Mouse (Mus musculus): ENCODE measurements at regions not wholly inside any gene's neighbourhood (a gene's known extent, or its start where the extent isn't known, plus 50 kb on each side); places are given as distances from the start of the nearest gene placed in this dataset.

- no peak for DNase-seq (ENCODE audit: low spot score)
Measured at GRCm38 (mm10) chr2:115119429-115120205, 461.9 kb upstream of the BC052040 start.

- no peak for DNase-seq (ENCODE audit: low spot score)
Measured at GRCm38 (mm10) chr2:115120206-115120503, 461.4 kb upstream of the BC052040 start.

- no peak for DNase-seq (ENCODE audit: low spot score)
Measured at GRCm38 (mm10) chr2:115126625-115127369, 454.7 kb upstream of the BC052040 start.

GRCm38 (mm10) chr2:115131746-115132145, 449.8 kb upstream of the BC052040 start:
- DNase-seq (ENCODE audit: low spot score): no peak

- no peak for DNase-seq (ENCODE audit: low spot score)
Measured at GRCm38 (mm10) chr2:115132165-115132592, 449.3 kb upstream of the BC052040 start.

GRCm38 (mm10) chr2:115141416-115141815, 440.1 kb upstream of the BC052040 start:
- DNase-seq (ENCODE audit: low spot score): no peak

- no peak for DNase-seq (ENCODE audit: low spot score)
Measured at GRCm38 (mm10) chr2:115172111-115172510, 409.4 kb upstream of the BC052040 start.

- no peak for DNase-seq (ENCODE audit: low spot score)
Measured at GRCm38 (mm10) chr2:115177076-115177475, 404.4 kb upstream of the BC052040 start.

- DNase-seq (ENCODE audit: low spot score): no peak
Measured at GRCm38 (mm10) chr2:115177896-115178295, 403.6 kb upstream of the BC052040 start.

GRCm38 (mm10) chr2:115211191-115211590, 370.3 kb upstream of the BC052040 start:
- no peak for DNase-seq (ENCODE audit: low spot score)

- no peak for DNase-seq (ENCODE audit: low spot score)
Measured at GRCm38 (mm10) chr2:115213181-115213970, 368.1 kb upstream of the BC052040 start.

- no peak for DNase-seq (ENCODE audit: low spot score)
Measured at GRCm38 (mm10) chr2:115214292-115214691, 367.2 kb upstream of the BC052040 start.

GRCm38 (mm10) chr2:115230041-115230440, 351.5 kb upstream of the BC052040 start:
- DNase-seq (ENCODE audit: low spot score): no peak

GRCm38 (mm10) chr2:115247673-115248072, 333.8 kb upstream of the BC052040 start:
- no peak for DNase-seq (ENCODE audit: low spot score)

- no peak for DNase-seq (ENCODE audit: low spot score)
Measured at GRCm38 (mm10) chr2:115250019-115250807, 331.3 kb upstream of the BC052040 start.

- DNase-seq (ENCODE audit: low spot score): no peak
Measured at GRCm38 (mm10) chr2:115257391-115257790, 324.1 kb upstream of the BC052040 start.

GRCm38 (mm10) chr2:115268247-115268646, 313.3 kb upstream of the BC052040 start:
- no peak for DNase-seq (ENCODE audit: low spot score)

- no peak for DNase-seq (ENCODE audit: low spot score)
Measured at GRCm38 (mm10) chr2:115277421-115277820, 304.1 kb upstream of the BC052040 start.

GRCm38 (mm10) chr2:115293020-115293419, 288.5 kb upstream of the BC052040 start:
- DNase-seq (ENCODE audit: low spot score): no peak

- DNase-seq (ENCODE audit: low spot score): no peak
Measured at GRCm38 (mm10) chr2:115297463-115297862, 284.1 kb upstream of the BC052040 start.

GRCm38 (mm10) chr2:115307248-115307647, 274.3 kb upstream of the BC052040 start:
- no peak for DNase-seq (ENCODE audit: low spot score)

Data from gastrocnemius, adult 18-20 months (tissue).